Mouse (Mus musculus) myocyte (in vitro differentiated cells): ENCODE data around the gene Lamb3. TPM values are rescaled to one million over a fixed set of nuclear protein-coding genes. Genes with fewer than 3 reads are reported as not detected.
A peak's percentile ranks its signal among the peaks of the same experiment; 100 is the strongest.

Experiments
- H3K27me3 ChIP-seq: one replicate; pipeline ENCODE4 v1.6.1; 2011; ENCODE audit not compliant: control insufficient read depth, insufficient read depth, insufficient read length
- H3K36me3 ChIP-seq: one replicate; pipeline ENCODE4 v1.6.1; 2011; ENCODE audit not compliant: control insufficient read depth, insufficient read depth
- H3K4me2 ChIP-seq: one replicate; pipeline ENCODE4 v1.6.1; 2011; ENCODE audit warnings: low read depth, control low read depth
- H3K4me3 ChIP-seq: one replicate; pipeline ENCODE4 v1.5.1; 2011; ENCODE audit warnings: mild to moderate bottlenecking, control low read depth, moderate library complexity
- H3K79me2 ChIP-seq: one replicate; pipeline ENCODE4 v1.6.1; 2011; ENCODE audit not compliant: control insufficient read depth, insufficient read depth
- H3ac ChIP-seq: one replicate; pipeline ENCODE4 v1.6.1; 2011; ENCODE audit not compliant: control insufficient read depth, insufficient read length
- CEBPB ChIP-seq: IDR thresholded peaks from 2 replicates; pipeline ENCODE4 v1.6.1; 2011; ENCODE audit warnings: mild to moderate bottlenecking, moderate library complexity; ENCODE audit not compliant: poor library complexity, insufficient read depth, severe bottlenecking
- E2F4 ChIP-seq: IDR thresholded peaks from one replicate; pipeline ENCODE4 v1.6.1; 2011; ENCODE audit warnings: mild to moderate bottlenecking, control low read depth, moderate library complexity; ENCODE audit not compliant: insufficient read depth
- MAX ChIP-seq: IDR thresholded peaks from one replicate; pipeline ENCODE4 v1.6.1; 2011; ENCODE audit warnings: low read depth, mild to moderate bottlenecking, control low read depth
- MYOD1 ChIP-seq, 3 experiments: IDR thresholded peaks; one replicate each; pipeline ENCODE4 v1.6.1; 2011; ENCODE audit warnings: control low read depth in 2 of 3, low read depth in 2 of 3, mild to moderate bottlenecking in 2 of 3, moderate library complexity in 1 of 3; ENCODE audit not compliant: insufficient read length in 2 of 3, control insufficient read depth in 1 of 3
- MYOG ChIP-seq, 3 experiments: IDR thresholded peaks; one replicate each; pipeline ENCODE4 v1.6.1; 2011; ENCODE audit warnings: control low read depth in 2 of 3, low read depth in 2 of 3, mild to moderate bottlenecking in 2 of 3; ENCODE audit not compliant: insufficient read length in 2 of 3, control insufficient read depth in 1 of 3, insufficient read depth in 1 of 3
- POLR2A ChIP-seq: IDR thresholded peaks from one replicate; pipeline ENCODE4 v1.6.1; 2011; ENCODE audit warnings: low read depth, mild to moderate bottlenecking, control low read depth, moderate library complexity; ENCODE audit not compliant: insufficient read length
- POLR2AphosphoS2 ChIP-seq: IDR thresholded peaks from one replicate; pipeline ENCODE4 v1.6.1; 2011; ENCODE audit warnings: low read depth, control low read depth; ENCODE audit not compliant: insufficient read length
- REST ChIP-seq: IDR thresholded peaks from one replicate; pipeline ENCODE4 v1.6.1; 2011; ENCODE audit warnings: mild to moderate bottlenecking, control low read depth, moderate library complexity; ENCODE audit not compliant: insufficient read depth, insufficient read length
- SRF ChIP-seq: IDR thresholded peaks from one replicate; pipeline ENCODE4 v1.6.1; 2011; ENCODE audit warnings: low read depth; ENCODE audit not compliant: control insufficient read depth, insufficient read length
- TCF12 ChIP-seq: IDR thresholded peaks from one replicate; pipeline ENCODE4 v1.6.1; 2011; ENCODE audit warnings: mild to moderate bottlenecking, control low read depth; ENCODE audit not compliant: poor library complexity, insufficient read depth, severe bottlenecking
- TCF3 ChIP-seq: IDR thresholded peaks from one replicate; pipeline ENCODE4 v1.6.1; 2011; ENCODE audit warnings: low read depth, control low read depth; ENCODE audit not compliant: insufficient read length
- USF1 ChIP-seq: IDR thresholded peaks from one replicate; pipeline ENCODE4 v1.6.1; 2011; ENCODE audit warnings: low read depth, mild to moderate bottlenecking, control low read depth, moderate library complexity
- polyA plus RNA-seq: library from polyadenylated mRNA; unstranded; fragments of >200 nt; fragmentation: generic; extraction: Trizol; gene quantifications from one replicate; pipeline ENCODE4 v1.2.1, GENCODE M21; 2012; ENCODE audit warnings: missing spikeins

The Lamb3 gene
- polyA plus RNA-seq, 1 experiment: 15.5 TPM

DNA sequence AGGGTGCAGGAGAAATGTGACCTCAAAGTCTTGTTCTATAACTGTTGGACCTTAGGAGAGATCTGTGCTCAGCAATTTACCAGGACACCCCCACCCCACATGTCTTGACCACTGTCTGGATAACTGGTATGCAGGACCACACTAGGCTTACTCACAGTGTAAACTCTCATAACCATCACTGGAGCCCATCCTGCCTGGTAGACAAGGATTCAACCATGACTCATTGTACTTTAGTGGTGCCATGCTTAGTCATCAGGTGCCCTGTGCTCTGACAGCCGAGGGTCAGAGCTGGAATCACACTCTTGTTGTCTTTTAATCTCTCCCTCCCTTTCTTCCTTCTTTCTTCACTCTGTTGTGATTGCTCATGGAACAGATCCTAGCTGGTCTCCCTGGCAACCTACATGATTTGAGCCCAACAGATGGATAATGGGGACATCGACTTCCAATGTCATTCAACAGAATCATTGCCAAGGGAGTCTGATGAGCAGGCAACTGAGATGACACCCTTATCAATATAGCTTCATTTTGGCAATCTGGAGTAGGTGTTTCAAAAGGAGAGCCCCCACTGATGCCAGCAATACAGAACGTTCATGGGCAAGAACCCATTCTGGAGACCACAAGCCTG, 90.8 kb downstream of the Lamb3 start:
- Histone ChIP-seq H3K79me2 (no peaks in the 10 kb centered on the region), H3K36me3 (no peaks in the 10 kb centered on the region), H3K27me3 (no peaks in the 10 kb centered on the region), H3K4me2 (peak overlapping the region; percentile 56), H3K4me3 (no peak overlapping the region), H3ac (no peak overlapping the region)
- TF ChIP-seq MAX (no peak), MYOD1 (IDR thresholded peaks at IDR 0.05; ENCODE audit: control insufficient read depth in 1 of 3, insufficient read length in 2 of 3, low read depth in 2 of 3) (peak in 1 of 3 experiments; percentile 40)

DNA sequence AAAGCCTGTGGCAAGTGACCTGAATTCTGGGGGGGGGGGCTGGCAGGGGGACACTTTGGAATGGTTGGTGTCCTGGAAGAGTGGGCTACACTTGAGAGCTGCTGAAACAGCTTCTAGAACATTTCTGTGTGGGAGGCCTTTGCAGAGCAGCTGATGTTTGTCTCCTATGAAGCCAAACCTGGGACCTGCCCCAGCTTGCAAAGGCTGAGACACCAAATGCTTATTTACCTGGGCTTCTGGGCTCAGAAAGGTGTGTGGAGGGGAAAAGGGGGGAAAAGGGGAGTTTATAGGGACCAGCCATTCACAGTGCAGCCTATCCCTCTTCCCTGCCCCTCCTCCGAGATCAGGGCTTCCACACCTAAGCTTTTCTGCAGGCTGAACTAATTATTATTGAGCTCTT, 92.5 kb downstream of the Lamb3 start:
- TF ChIP-seq TCF12: no peak
- TF ChIP-seq SRF: no peak
- no peak for TF ChIP-seq MAX
- TF ChIP-seq TCF3: no peak
- TF ChIP-seq POLR2AphosphoS2: no peak
- TF ChIP-seq MYOD1 (IDR thresholded peaks at IDR 0.05; ENCODE audit: control insufficient read depth in 1 of 3, insufficient read length in 2 of 3, low read depth in 2 of 3): no peak
- TF ChIP-seq CEBPB: no peak
- no peak for TF ChIP-seq POLR2A
- TF ChIP-seq USF1: no peak
- no peak for TF ChIP-seq E2F4
- no peak for TF ChIP-seq MYOG (IDR thresholded peaks at IDR 0.05; ENCODE audit: control insufficient read depth in 1 of 3, insufficient read depth in 1 of 3, insufficient read length in 2 of 3, low read depth in 2 of 3)
- TF ChIP-seq REST: no peak
- Histone ChIP-seq H3ac (no peak overlapping the region), H3K4me3 (no peak overlapping the region), H3K36me3 (no peaks in the 10 kb centered on the region), H3K27me3 (no peaks in the 10 kb centered on the region), H3K4me2 (no peak overlapping the region), H3K79me2 (no peaks in the 10 kb centered on the region)

DNA sequence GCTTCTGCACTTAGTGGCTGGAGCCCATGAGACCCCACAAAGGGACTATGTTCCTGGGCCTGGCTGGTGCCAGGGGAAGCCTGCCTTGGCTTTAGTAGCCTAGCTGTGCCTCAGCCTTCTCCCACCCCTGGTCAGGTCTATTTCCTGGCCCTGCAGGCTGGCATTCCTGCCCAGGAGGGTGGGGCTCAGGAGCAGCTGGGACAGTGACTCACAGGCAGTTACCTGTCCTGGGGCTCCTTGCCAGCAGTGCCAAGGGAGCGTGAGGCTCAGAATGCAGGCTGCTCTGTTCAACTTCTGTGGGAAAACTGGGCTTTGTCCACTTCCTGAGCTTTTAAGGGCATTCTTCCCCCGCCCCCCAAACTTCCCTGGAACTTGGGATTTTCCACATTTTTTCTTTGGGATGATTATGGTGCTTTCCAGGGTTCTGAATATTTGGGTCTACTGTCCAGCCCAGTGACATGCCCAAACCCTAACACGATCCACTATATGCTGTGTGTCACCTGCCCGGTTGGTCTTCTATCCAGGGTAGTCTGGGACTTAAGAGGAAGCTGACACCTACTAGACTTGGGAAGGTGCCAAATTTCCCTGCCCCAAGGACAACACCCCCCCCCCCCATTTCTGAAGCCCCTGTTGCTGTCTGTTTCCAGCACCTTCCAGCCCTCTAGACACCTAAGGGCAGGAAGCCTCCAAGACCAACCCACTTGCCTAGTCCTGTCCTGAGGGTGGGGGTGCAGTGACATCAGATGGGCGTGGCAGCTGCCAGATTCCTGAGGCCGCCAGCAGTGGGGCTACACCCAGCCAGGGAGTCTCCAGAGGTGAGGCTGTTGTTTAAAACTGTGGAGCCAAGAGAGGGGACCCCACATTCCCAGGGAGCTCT, 94.0 kb downstream of the Lamb3 start:
- no peak overlapping the region for H3ac ChIP-seq
- H3K4me2 ChIP-seq: peak overlapping the region; percentile 56
- H3K27me3 ChIP-seq: no peaks in the 10 kb centered on the region
- TF ChIP-seq MYOG (IDR thresholded peaks at IDR 0.05; ENCODE audit: control insufficient read depth in 1 of 3, insufficient read depth in 1 of 3, insufficient read length in 2 of 3, low read depth in 2 of 3) (peak in 1 of 3 experiments; percentile 82), TCF3 (no peak), POLR2A (no peak), MAX (no peak), CEBPB (no peak), POLR2AphosphoS2 (no peak), USF1 (no peak), MYOD1 (IDR thresholded peaks at IDR 0.05; ENCODE audit: control insufficient read depth in 1 of 3, insufficient read length in 2 of 3, low read depth in 2 of 3) (peak in 1 of 3 experiments; percentile 62), E2F4 (no peak), SRF (no peak), TCF12 (no peak), REST (no peak)
- H3K4me3 ChIP-seq: no peak overlapping the region
- no peaks in the 10 kb centered on the region for H3K36me3 ChIP-seq
- no peaks in the 10 kb centered on the region for H3K79me2 ChIP-seq

DNA sequence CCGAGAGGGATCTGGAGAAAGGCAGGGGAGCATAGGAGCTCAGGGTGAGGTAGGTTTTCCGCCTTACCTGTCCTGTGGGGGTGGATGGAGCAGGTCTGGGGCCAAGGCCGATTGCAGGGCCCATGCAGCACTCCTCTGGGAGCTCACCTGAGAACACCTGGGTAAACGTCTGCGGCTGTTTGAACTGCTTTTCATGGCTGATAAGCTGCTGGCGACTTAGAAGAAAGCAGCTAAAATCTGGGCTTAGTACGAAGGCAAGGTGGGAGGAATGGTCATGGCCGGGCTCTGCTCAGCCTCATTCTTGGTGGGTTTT, 94.5 kb downstream of the Lamb3 start:
- H3ac ChIP-seq: no peak overlapping the region
- no peaks in the 10 kb centered on the region for H3K36me3 ChIP-seq
- peak overlapping the region; percentile 56 for H3K4me2 ChIP-seq
- no peaks in the 10 kb centered on the region for H3K79me2 ChIP-seq
- H3K4me3 ChIP-seq: no peak overlapping the region
- H3K27me3 ChIP-seq: no peaks in the 10 kb centered on the region
- no peak for TF ChIP-seq POLR2A
- no peak for TF ChIP-seq CEBPB
- no peak for TF ChIP-seq REST
- TF ChIP-seq USF1: no peak
- no peak for TF ChIP-seq MYOD1 (IDR thresholded peaks at IDR 0.05; ENCODE audit: control insufficient read depth in 1 of 3, insufficient read length in 2 of 3, low read depth in 2 of 3)
- no peak for TF ChIP-seq TCF12
- TF ChIP-seq SRF: no peak
- TF ChIP-seq MAX: no peak
- no peak for TF ChIP-seq E2F4
- TF ChIP-seq MYOG (IDR thresholded peaks at IDR 0.05; ENCODE audit: control insufficient read depth in 1 of 3, insufficient read depth in 1 of 3, insufficient read length in 2 of 3, low read depth in 2 of 3): no peak
- TF ChIP-seq TCF3: no peak
